Mouse (Mus musculus): ENCODE data around the gene Acbd5.
"Not testable (repeated sequence)": the region's sequence is repeated elsewhere in the genome, so short reads cannot be mapped to it uniquely, and the experiment has no call there.

Gene Acbd5

GRCm38 (mm10) chr2:23067552-23068369 is at the start of gene Acbd5:
TSS of gene Acbd5 (plus strand) at chr2:23068167.
- peak; percentile 93 to 95 for DNase-seq (ENCODE audit: low spot score in 2 of 2)

- no peak for DNase-seq (ENCODE audit: low spot score in 2 of 2)
These were observed 48.8 kb upstream of the Acbd5 start for GRCm38 (mm10) chr2:23019170-23019569.

DNA sequence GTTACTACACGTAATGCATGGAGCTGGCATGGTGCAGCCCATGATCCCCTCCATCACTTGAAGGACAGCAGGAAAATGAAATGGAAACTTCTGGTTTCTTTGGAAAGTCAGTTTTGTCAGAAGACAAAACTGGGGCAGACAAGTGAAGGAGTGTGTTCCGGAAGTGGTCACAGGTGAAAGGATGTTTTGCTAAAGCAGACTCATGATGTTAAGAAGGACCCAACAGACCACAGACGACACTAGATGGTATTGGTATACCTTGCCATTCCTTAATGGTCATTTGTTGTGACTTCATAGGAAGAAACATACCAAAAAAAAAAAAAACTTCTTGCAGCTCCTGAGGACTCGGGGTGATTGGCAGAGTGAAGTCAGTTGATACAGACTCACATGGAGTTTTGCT is 46.6 kb upstream of the Acbd5 start:
- no peak for DNase-seq (ENCODE audit: low spot score in 2 of 2)

GRCm38 (mm10) chr2:23021721-23022120 is 46.2 kb upstream of the Acbd5 start:
- no peak for DNase-seq (ENCODE audit: low spot score in 2 of 2)

- no peak for DNase-seq (ENCODE audit: low spot score in 2 of 2)
These were observed 44.9 kb upstream of the Acbd5 start for GRCm38 (mm10) chr2:23023023-23023422.

DNA sequence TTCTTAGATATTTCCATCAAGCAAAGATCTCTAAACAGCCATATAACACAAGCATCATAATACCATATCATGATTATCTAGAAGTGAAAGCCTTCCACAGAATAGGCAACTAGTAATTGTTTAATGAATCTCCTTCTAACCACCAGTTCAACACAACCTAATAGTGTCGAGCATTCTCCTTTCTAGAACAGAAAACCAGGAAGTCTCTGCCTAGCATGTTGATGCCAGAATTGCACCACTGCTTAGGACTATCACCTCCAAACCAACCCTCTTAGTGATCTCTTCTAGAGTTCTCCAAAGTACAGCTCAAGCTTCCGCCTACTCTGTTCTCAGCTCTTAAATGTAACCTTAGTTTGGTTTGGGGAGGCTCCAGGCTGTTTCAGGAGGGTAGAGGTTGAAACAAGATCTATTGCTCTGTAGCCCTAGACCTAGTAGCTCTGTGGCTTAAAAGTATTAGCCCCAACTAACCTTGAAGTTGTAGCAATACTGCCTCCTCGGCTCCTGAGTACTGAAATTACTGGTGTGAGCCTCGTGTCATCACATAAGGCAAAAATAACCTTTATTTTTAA is 44.2 kb upstream of the Acbd5 start:
- no peak for DNase-seq (ENCODE audit: low spot score in 2 of 2)

GRCm38 (mm10) chr2:23026379-23026778 is 41.6 kb upstream of the Acbd5 start:
- DNase-seq (ENCODE audit: low spot score in 2 of 2): no peak

- DNase-seq (ENCODE audit: low spot score in 2 of 2): no peak
These were observed 39.1 kb upstream of the Acbd5 start for GRCm38 (mm10) chr2:23028826-23029225.

GRCm38 (mm10) chr2:23030631-23031030 is 37.3 kb upstream of the Acbd5 start:
- DNase-seq (ENCODE audit: low spot score in 2 of 2): no peak

DNA sequence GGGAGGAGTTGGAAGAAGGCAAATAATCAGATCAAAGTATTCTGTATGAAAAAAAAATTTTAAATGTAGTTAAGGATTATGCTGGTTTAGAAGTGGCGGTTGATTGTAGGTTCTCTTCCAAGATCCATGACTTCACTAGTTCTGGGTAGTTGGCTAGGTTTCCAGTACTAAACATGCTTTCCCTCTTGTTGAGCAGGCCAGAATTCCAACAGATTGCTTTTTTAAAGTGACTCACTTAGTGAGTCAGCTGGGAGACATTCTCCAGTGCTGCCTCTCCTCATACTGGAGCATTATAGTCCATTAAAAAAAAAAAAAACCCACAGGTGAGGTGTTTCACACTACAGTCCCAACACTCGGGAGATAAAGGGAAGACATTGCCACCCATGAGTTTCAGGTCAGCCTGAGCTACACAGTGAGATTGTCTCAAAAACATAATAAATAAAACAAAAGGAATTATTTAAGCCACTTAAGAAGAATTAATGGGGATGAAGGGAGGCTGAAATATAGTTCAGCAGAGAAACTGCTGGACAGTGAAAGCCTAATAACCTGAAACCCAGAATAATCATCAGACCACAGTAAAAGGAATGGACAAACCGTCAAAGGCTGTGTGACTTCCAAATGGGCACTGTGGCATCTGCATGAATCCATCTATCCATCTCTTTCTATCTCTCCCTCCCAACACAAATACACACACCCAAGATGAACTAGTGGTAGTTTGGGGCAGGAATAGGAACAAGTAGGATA is 33.1 kb upstream of the Acbd5 start:
- no peak for DNase-seq (ENCODE audit: low spot score in 2 of 2)

- DNase-seq (ENCODE audit: low spot score in 2 of 2): no peak
These were observed 32.5 kb upstream of the Acbd5 start for GRCm38 (mm10) chr2:23035467-23035866.

DNA sequence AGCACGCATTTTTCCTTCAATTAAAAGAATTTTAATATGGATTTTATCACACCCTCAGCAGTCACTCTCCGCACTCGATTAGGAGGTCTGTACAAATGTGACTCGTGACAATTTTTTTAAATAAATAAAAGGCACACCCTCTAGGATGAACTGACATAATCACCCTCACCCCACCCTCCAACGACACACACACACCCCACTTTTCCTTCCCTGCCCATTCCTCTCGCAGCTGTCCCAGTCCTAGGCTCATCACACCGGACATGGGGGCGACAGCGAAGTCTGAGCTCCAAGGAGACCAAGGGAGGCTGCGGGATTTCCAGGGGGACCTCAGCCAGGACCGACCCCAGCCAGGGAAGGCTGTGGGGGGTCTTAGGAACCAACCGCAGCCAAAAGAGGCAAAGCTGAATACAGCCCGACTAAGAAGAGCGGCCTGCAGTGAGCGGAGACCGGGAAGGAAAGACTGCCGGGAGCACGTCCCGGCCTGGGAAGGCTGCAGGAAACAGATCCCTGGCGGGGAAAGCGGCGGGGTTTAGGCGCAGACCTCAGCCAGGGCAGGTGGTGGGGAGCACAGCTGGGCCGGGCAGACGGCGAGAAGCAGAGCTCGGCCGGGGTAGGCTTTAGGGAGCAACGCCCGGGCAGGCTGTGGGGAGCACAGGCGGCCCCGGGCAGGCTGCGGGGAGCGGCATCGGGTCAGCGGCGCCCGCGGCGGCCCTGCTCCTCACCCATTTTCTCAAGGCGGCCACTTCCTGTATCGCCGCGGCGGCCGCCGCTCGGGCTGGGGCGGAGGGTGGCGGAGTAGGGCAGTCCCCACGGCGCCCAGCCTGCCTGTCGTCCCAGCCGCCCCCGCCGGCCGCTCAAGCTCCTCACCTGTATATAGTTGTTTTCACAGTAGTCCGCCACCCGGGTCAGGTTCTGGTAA is 28.6 kb upstream of the Acbd5 start:
- peak in 1 of 2 experiments; percentile 52 for DNase-seq (ENCODE audit: low spot score in 2 of 2)

DNA sequence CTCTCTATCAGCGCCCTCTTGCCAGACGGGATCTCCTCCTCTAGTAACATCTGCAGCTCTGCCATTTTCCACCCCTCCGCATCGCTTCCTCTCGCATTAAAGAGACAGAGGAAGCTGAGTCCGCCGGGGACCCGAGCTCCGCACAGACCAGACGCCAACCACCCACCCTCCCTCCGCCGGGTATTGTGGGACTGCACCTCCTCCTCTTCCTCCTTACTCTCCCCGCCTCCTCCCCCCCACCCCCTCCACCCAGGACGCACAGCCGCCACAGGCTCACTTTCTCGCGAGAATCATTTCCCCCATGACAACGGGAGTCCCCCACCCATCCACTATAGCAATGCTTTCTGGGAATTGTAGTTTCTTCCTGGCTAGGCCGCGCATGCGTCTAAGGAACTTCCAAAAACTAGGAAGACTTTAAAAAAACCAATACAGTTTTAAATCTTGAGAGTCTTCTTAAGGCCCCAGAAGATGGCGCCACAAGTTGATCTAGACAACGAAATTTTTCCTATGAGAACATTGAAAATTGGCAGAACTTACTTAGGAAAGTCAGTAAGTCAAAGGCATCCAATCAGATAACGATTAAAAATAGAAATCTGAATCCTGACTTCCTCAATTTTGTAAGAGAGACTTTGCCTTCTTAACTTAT is 27.8 kb upstream of the Acbd5 start, which contains the start of gene Abi1:
Abi1 (minus strand) TSS at position 241 of the 646 bp plus-strand sequence.
- DNase-seq (ENCODE audit: low spot score in 2 of 2): peak; percentile 89 to 93

DNA sequence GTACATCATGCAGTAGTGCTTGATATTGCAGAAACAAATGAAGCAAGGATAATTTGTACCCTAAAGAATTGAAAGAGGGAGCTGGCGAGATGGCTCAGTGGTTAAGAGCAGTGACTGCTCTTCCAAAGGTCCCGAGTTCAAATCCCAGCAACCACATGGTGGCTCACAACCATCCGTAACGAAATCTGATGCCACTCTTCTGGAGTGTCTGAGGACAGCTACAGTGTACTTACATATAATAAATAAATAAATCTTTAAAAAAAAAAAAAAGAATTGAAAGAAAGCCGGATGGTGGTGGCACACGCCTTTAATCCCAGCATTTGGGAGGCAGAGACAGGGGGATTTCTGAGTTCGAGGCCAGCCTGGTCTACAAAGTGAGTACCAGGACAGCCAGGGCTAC is 27.3 kb upstream of the Acbd5 start:
- not testable (repeated sequence) for DNase-seq (ENCODE audit: low spot score in 2 of 2)

DNA sequence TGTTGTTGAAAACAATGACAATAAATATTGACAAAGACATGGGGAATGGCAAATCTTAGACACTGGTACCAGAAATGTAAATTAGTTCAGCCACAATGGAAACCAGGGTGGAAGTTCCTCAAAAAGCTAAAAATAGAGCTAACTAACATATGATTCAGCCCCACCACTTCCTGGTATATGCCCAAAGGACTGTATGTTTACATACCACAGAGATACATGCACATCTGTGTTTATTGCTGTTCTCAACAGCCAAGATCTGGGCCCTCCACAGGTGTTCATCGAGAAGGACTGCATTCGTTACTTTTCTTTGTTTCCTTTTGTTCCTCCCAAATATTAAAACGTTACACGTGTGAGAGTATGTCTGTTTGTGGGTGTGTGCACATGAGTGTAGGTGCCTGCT is 26.5 kb upstream of the Acbd5 start:
- DNase-seq (ENCODE audit: low spot score in 2 of 2): no peak

DNA sequence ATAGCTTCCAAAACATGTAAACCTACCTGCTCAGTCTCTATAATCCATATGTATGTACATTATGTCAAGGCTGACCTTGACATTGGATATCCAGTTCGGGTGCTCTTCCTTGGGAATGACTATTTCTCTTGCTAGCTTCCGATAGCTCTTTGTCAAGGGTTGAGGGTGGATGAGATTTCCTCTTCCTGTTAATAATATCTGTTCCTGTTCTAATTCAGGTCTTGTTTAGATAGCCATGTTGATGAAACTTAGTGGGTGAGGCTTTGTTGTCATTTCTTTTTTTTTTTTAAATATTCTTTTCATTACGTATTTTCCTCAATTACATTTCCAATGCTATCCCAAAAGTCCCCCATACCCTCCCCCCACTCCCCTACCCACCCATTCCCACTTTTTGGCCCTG is 25.8 kb upstream of the Acbd5 start:
- DNase-seq (ENCODE audit: low spot score in 2 of 2): no peak

GRCm38 (mm10) chr2:23045703-23046102 is 22.3 kb upstream of the Acbd5 start:
- no peak for DNase-seq (ENCODE audit: low spot score in 2 of 2)

GRCm38 (mm10) chr2:23048006-23048405 is 20.0 kb upstream of the Acbd5 start:
- no peak for DNase-seq (ENCODE audit: low spot score in 2 of 2)

- no peak for DNase-seq (ENCODE audit: low spot score in 2 of 2)
These were observed 16.1 kb upstream of the Acbd5 start for GRCm38 (mm10) chr2:23051890-23052289.

DNA sequence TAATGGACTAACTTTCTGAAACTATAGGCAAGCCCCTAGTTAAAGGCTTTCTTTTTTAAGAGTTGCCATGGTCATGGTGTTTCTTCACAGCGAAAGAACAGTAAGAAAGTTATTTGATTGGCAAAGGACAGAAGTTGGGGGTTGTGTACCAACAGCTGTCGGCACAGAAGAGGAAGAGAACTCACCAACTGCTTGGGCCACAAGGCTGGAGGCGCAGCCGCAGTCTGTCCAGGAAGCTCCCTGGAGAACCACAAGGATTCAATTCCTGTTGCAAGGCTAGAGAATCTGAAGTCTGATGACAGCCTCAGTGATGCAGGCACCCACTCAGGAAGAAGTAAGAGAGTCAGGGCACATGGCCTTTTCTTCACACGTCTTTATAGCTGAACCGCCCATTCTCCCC is 15.4 kb upstream of the Acbd5 start:
- no peak for DNase-seq (ENCODE audit: low spot score in 2 of 2)

DNA sequence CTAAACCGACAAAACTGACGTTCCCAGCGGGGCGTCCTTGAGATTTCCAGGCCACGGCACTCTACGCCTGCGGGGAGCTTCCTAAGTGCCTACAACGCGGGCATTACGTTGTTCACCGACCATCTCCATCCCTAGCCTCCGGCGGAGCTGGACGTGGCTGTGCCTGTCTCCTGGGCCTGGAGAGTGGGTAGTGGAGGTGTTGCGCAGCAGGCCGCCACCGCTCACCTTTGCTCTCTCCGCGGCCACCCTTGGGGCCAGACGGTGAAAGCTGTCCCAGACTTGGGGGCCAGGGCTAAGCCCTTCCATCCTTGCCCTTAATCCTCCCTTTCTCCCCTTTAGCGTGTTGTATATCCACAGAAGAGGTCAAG is 387 bp downstream of the Acbd5 start:
- peak; percentile 56 to 81 for DNase-seq (ENCODE audit: low spot score in 2 of 2)

Measured in spleen, postnatal 4 days (tissue).